ENCODE assay signal across 21 mouse cellular contexts in the genomic region with DNA sequence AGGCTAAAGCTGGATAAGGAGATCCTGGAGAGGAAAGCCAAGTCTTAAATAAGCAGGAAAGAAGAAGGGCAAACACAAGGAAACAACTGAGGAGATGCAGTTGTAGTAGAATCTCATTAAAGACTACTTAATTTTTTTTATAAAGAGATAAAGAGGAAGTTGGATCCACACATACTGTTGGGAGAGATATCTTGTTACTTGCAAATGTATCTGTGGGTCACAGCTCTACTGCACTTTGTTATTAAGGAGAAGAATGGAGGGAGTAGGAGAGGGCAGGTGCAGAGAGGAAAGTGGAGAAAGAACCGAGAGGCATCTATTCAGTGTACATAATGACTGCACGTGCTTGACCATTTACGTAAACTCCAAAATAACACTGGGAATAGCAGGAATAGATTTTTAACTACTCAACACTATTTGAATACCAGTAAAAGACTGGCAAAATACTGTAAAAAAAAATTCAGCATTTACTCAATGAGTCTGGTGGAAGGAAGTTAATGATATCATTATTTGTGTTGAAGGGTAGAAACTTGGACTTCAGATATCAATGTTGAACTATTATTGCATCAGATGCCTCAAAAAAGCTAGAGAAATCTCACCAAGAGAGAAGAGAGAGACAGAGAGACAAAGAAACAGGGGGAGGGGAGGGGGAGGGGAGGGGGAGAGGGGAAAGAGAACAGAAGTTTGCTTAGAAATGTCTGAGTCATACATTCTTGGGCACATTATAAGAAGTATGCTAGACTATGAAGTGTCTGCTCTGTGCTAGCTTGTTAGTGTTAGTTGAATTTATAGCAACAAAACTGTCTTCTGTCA. TPM values are rescaled to one million over a fixed set of nuclear protein-coding genes. Genes with fewer than 3 reads are reported as not detected.
DNase-seq lines count a peak whose midpoint lies in the region; ATAC-seq and TF ChIP-seq lines count a peak whose summit lies in the region.
"Had no signal": no experiment of that assay in that cellular context is flagged by ENCODE, and none has a peak within 500 bp of the region (broad histone marks: within the 10 kb centered on the region; RNA-seq: fewer than 3 reads in every experiment).

No protein-coding gene starts in this region.

- 65% methylated on average over 3 of the region's 3 CpGs for WGBS in liver, postnatal 0 days (ENCODE audit: insufficient replicate concordance)
- WGBS in heart, embryonic 10.5 days = 97% methylated on average over 3 of the region's 3 CpGs
- WGBS in midbrain, embryonic 16.5 days = 74% methylated on average over 3 of the region's 3 CpGs
- 59% methylated on average over 3 of the region's 3 CpGs for WGBS in forebrain, embryonic 15.5 days

- no peak for TF ChIP-seq POLR2A in brain, embryonic 14.5 days (IDR thresholded peaks at IDR 0.05; ENCODE audit: borderline replicate concordance, extremely low read depth, insufficient read depth, insufficient read length, poor library complexity, severe bottlenecking)

- no peak for TF ChIP-seq CTCF in G1E (IDR thresholded peaks at IDR 0.05; ENCODE audit: low read depth, low read length)
- no peak for TF ChIP-seq CTCF in brain, embryonic 14.5 days (IDR thresholded peaks at IDR 0.05; ENCODE audit: borderline replicate concordance, extremely low read depth, insufficient read depth, insufficient read length)
- no peak for TF ChIP-seq CTCF in liver, postnatal 0 days (IDR thresholded peaks at IDR 0.05; ENCODE audit: low read depth)

- H3K9ac ChIP-seq in liver, postnatal 0 days (replicated peaks) = no peak overlapping the region
- no peak overlapping the region for H3K9ac ChIP-seq in midbrain, embryonic 16.5 days (ENCODE audit: low read depth, low read length)
- H3K9ac ChIP-seq in forebrain, embryonic 15.5 days (replicated peaks) = no peak overlapping the region
- H3K9ac ChIP-seq: hindbrain, embryonic 15.5 days; limb, embryonic 12.5 days; liver, embryonic 15.5 days; midbrain, embryonic 13.5 days; neural tube, embryonic 13.5 days had no signal

- no peak overlapping the region for H3K4me2 ChIP-seq in liver, postnatal 0 days (ENCODE audit: low read depth, low read length)
- H3K4me2 ChIP-seq in midbrain, embryonic 16.5 days (ENCODE audit: low read length) = no peak overlapping the region
- H3K4me2 ChIP-seq in forebrain, embryonic 15.5 days (replicated peaks) = no peak overlapping the region
- H3K4me2 ChIP-seq: hindbrain, embryonic 15.5 days; limb, embryonic 12.5 days; liver, embryonic 15.5 days; midbrain, embryonic 13.5 days; neural tube, embryonic 13.5 days had no signal

- peaks cover 25% of the 10 kb centered on the region for H3K36me3 ChIP-seq in G1E (replicated peaks)
- 0 out of 2 replicates have a peak, but pooled peaks cover 7% of the 10 kb centered on the region for H3K36me3 ChIP-seq in liver, postnatal 0 days (replicated peaks; ENCODE audit: insufficient read depth, low read length)
- peaks cover 5% of the 10 kb centered on the region; the same call in 1 of the 2 replicates for H3K36me3 ChIP-seq in heart, embryonic 10.5 days
- H3K36me3 ChIP-seq in midbrain, embryonic 16.5 days (ENCODE audit: control insufficient read depth, insufficient read depth, low read length) = no peaks in the 10 kb centered on the region
- no peaks in the 10 kb centered on the region for H3K36me3 ChIP-seq in forebrain, embryonic 15.5 days
- H3K36me3 ChIP-seq: hindbrain, embryonic 15.5 days; midbrain, embryonic 13.5 days; neural tube, embryonic 13.5 days had no signal

- H3K4me1 ChIP-seq in G1E (ENCODE audit: insufficient read depth, low read depth, low read length) = peaks cover 52% of the 10 kb centered on the region
- H3K4me1 ChIP-seq in liver, postnatal 0 days (ENCODE audit: insufficient read depth) = peaks cover 32% of the 10 kb centered on the region
- H3K4me1 ChIP-seq in heart, embryonic 10.5 days = peaks cover 17% of the 10 kb centered on the region
- H3K4me1 ChIP-seq in midbrain, embryonic 16.5 days (ENCODE audit: control insufficient read depth, insufficient read depth, low read length) = peaks cover 18% of the 10 kb centered on the region
- H3K4me1 ChIP-seq in forebrain, embryonic 15.5 days = peaks cover 20% of the 10 kb centered on the region

- DNase-seq in 3134 (ENCODE audit: extremely low read depth, insufficient read length, low spot score) = peak; percentile 12
- peak; percentile 19 for DNase-seq in G1E (ENCODE audit: low spot score)
- peak; percentile 24 for DNase-seq in brain, embryonic 14.5 days (ENCODE audit: low read depth)
- DNase-seq in liver, postnatal 0 days = no peak
- DNase-seq in heart, embryonic 10.5 days (ENCODE audit: low spot score) = no peak
- no peak for DNase-seq in right cerebral cortex, adult 18-20 months
- DNase-seq: adrenal gland, postnatal 10 days; cerebellum, adult 8-10 months; gastrocnemius, adult 2 months; heart, postnatal 4 days; kidney, adult 8-10 months; kidney, postnatal 14 days; thymus, adult 18-20 months; thymus, postnatal 4 days had no signal

- no peaks in the 10 kb centered on the region for H3K27me3 ChIP-seq in G1E (ENCODE audit: insufficient read depth, low read length)
- H3K27me3 ChIP-seq in liver, postnatal 0 days (ENCODE audit: insufficient read depth, low read length) = no peaks in the 10 kb centered on the region
- no peaks in the 10 kb centered on the region for H3K27me3 ChIP-seq in heart, embryonic 10.5 days (ENCODE audit: insufficient read depth, poor library complexity, severe bottlenecking)
- no peaks in the 10 kb centered on the region for H3K27me3 ChIP-seq in midbrain, embryonic 16.5 days (ENCODE audit: control insufficient read depth, insufficient read depth, low read depth, low read length)
- H3K27me3 ChIP-seq in forebrain, embryonic 15.5 days = no peaks in the 10 kb centered on the region
- H3K27me3 ChIP-seq: hindbrain, embryonic 15.5 days; limb, embryonic 12.5 days; liver, embryonic 15.5 days; midbrain, embryonic 13.5 days; neural tube, embryonic 13.5 days had no signal

- H3K9me3 ChIP-seq in G1E (replicated peaks) = no peaks in the 10 kb centered on the region
- no peaks in the 10 kb centered on the region for H3K9me3 ChIP-seq in liver, postnatal 0 days (ENCODE audit: low read length)
- H3K9me3 ChIP-seq in heart, embryonic 10.5 days = no peaks in the 10 kb centered on the region
- H3K9me3 ChIP-seq in midbrain, embryonic 16.5 days (replicated peaks; ENCODE audit: control insufficient read depth, low read length, poor library complexity, severe bottlenecking) = no peaks in the 10 kb centered on the region
- H3K9me3 ChIP-seq in forebrain, embryonic 15.5 days = no peaks in the 10 kb centered on the region
- H3K9me3 ChIP-seq: hindbrain, embryonic 15.5 days; limb, embryonic 12.5 days; liver, embryonic 15.5 days; midbrain, embryonic 13.5 days; neural tube, embryonic 13.5 days had no signal

- no peak for TF ChIP-seq EP300 in liver, postnatal 0 days (IDR thresholded peaks at IDR 0.05; ENCODE audit: low read depth)

- no peak overlapping the region for H3K4me3 ChIP-seq in G1E (ENCODE audit: low read depth, low read length)
- no peak overlapping the region for H3K4me3 ChIP-seq in liver, postnatal 0 days (ENCODE audit: low read depth, low read length)
- no peak overlapping the region for H3K4me3 ChIP-seq in heart, embryonic 10.5 days
- no peak overlapping the region for H3K4me3 ChIP-seq in midbrain, embryonic 16.5 days (ENCODE audit: low read depth, low read length)
- no peak overlapping the region for H3K4me3 ChIP-seq in forebrain, embryonic 15.5 days
- H3K4me3 ChIP-seq: gastrocnemius, adult 2 months; hindbrain, embryonic 15.5 days; limb, embryonic 12.5 days; liver, embryonic 15.5 days; midbrain, embryonic 13.5 days; neural tube, embryonic 13.5 days had no signal

- peak overlapping the region; percentile 13; the same call in 1 of the 2 replicates for H3K27ac ChIP-seq in liver, postnatal 0 days (ENCODE audit: low read depth)
- H3K27ac ChIP-seq in heart, embryonic 10.5 days = no peak overlapping the region
- H3K27ac ChIP-seq in midbrain, embryonic 16.5 days (ENCODE audit: low read length) = no peak overlapping the region
- no peak overlapping the region for H3K27ac ChIP-seq in forebrain, embryonic 15.5 days (replicated peaks)
- H3K27ac ChIP-seq: gastrocnemius, adult 2 months; hindbrain, embryonic 15.5 days; limb, embryonic 12.5 days; liver, embryonic 15.5 days; midbrain, embryonic 13.5 days; neural tube, embryonic 13.5 days had no signal

- peak; percentile 75 for ATAC-seq in G1E (ENCODE audit: extremely low read depth, insufficient number of reproducible peaks, low FRiP score, poor library complexity, severe bottlenecking)
- ATAC-seq in liver, postnatal 0 days = no peak
- no peak for ATAC-seq in midbrain, embryonic 16.5 days
- no peak for ATAC-seq in forebrain, embryonic 15.5 days (replicated peaks)
- ATAC-seq: midbrain, embryonic 13.5 days had no signal

RNA-seq across cellular contexts. Expression of gene Pdzd8, which starts 7.5 kb away (rescaled TPM):
- total RNA-seq in G1E (2014; fragmentation: Nextera tagmentation) (81.6 and 85.5 TPM in 2 replicates), G1E (2017) (35.1 and 40.0 TPM in 2 replicates)
- 15.1 and 17.4 TPM in 2 replicates for polyA plus RNA-seq in G1E (2012)
- polyA plus RNA-seq in brain, embryonic 14.5 days (2012; rRNA removed) = 10.9 and 18.8 TPM in 2 replicates
- 3.1 and 3.4 TPM in 2 replicates for polyA plus RNA-seq in liver, postnatal 0 days (2015; fragmentation: Nextera tagmentation; extraction: Ambion mirVana)
- 9.0 and 10.8 TPM in 2 replicates for polyA plus RNA-seq in heart, embryonic 10.5 days (2016; fragmentation: Nextera tagmentation; extraction: Ambion mirVana)
- 9.4 TPM in 2 replicates for polyA plus RNA-seq in midbrain, embryonic 16.5 days (2015; fragmentation: Nextera tagmentation; extraction: Ambion mirVana)
- 8.7 and 9.2 TPM in 2 replicates for polyA plus RNA-seq in forebrain, embryonic 15.5 days (2015; fragmentation: Nextera tagmentation; extraction: Ambion mirVana)

RNA-seq across cellular contexts. Expression of gene Rps12-ps3, which starts 16.0 kb away (rescaled TPM):
- total RNA-seq in G1E (2014; fragmentation: Nextera tagmentation) (62.6 and 81.3 TPM in 2 replicates), G1E (2017) (402 and 406 TPM in 2 replicates)
- 33.9 and 53.3 TPM in 2 replicates for polyA plus RNA-seq in G1E (2012)
- polyA plus RNA-seq in brain, embryonic 14.5 days (2012; rRNA removed) = 137 and 205 TPM in 2 replicates
- 12.3 and 24.8 TPM in 2 replicates for polyA plus RNA-seq in liver, postnatal 0 days (2015; fragmentation: Nextera tagmentation; extraction: Ambion mirVana)
- polyA plus RNA-seq in heart, embryonic 10.5 days (2016; fragmentation: Nextera tagmentation; extraction: Ambion mirVana) = 7.2 and 8.9 TPM in 2 replicates
- polyA plus RNA-seq in midbrain, embryonic 16.5 days (2015; fragmentation: Nextera tagmentation; extraction: Ambion mirVana) = 5.3 and 6.4 TPM in 2 replicates
- 7.7 and 10.5 TPM in 2 replicates for polyA plus RNA-seq in forebrain, embryonic 15.5 days (2015; fragmentation: Nextera tagmentation; extraction: Ambion mirVana)
- polyA plus RNA-seq: hindbrain, embryonic 15.5 days had no signal

Comparison
In these comparisons a context has a peak if more than half of its experiments do, and no peak if none do; other contexts are left out.
1. DNase-seq: peak in 3134 (single experiment), G1E (single experiment) and brain, embryonic 14.5 days (single experiment); none in liver, postnatal 0 days (single experiment), heart, embryonic 10.5 days (single experiment) and right cerebral cortex, adult 18-20 months (single experiment).